ENCODE assay signal across 23 mouse cellular contexts in the genomic region with DNA sequence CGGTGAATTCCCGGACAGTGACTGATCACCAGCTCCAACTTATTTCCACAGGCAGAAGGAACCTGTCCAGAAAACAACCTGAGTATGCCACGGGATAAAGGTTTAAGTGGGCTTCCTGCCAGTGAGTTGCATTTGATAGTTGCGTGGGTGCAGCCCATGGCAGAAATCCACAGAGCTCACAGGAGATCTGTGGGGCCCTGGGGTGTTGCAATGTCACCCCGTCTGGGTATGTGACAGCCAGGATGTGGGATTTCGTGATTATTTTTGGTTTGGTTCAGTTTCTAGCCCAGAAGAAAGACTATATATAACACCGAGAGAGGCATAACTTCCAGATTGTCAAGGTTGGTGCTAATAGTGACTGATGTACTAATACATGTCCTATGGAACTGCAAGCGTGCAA.
A peak's percentile ranks its signal among the peaks of the same experiment; 100 is the strongest.
DNase-seq lines count a peak whose midpoint lies in the region; ATAC-seq and TF ChIP-seq lines count a peak whose summit lies in the region.
"Had no signal": no experiment of that assay in that cellular context is flagged by ENCODE, and none has a peak within 500 bp of the region (broad histone marks: within the 10 kb centered on the region; RNA-seq: fewer than 3 reads in every experiment).

No protein-coding gene starts in this region.

- no peak for ATAC-seq in midbrain, postnatal 0 days (ENCODE audit: low FRiP score)
- no peak for ATAC-seq in midbrain, embryonic 13.5 days
- ATAC-seq in megakaryocyte progenitor cell, adult 5-6 weeks (replicated peaks; ENCODE audit: poor library complexity) = peak; percentile 82
- ATAC-seq: forebrain, embryonic 16.5 days; inflammation-experienced regulatory T-cells, adult 6 months had no signal

- H3K36me3 ChIP-seq in midbrain, postnatal 0 days (ENCODE audit: insufficient read depth, low read length) = no peaks in the 10 kb centered on the region
- no peaks in the 10 kb centered on the region for H3K36me3 ChIP-seq in midbrain, embryonic 13.5 days
- H3K36me3 ChIP-seq: embryonic facial prominence, embryonic 10.5 days; G1E; hindbrain, embryonic 12.5 days had no signal

- no peak overlapping the region for H3K27ac ChIP-seq in midbrain, postnatal 0 days (ENCODE audit: low read depth, low read length)
- H3K27ac ChIP-seq in midbrain, embryonic 13.5 days = no peak overlapping the region
- H3K27ac ChIP-seq: embryonic facial prominence, embryonic 10.5 days; hindbrain, embryonic 12.5 days; stomach, postnatal 0 days had no signal

- peak; percentile 7 for DNase-seq in midbrain, postnatal 0 days (ENCODE audit: low spot score)
- peak; percentile 17 to 35 for DNase-seq in frontal cortex, postnatal 25 days (ENCODE audit: low spot score in 2 of 2)
- DNase-seq in neural tube, embryonic 10.5 days (ENCODE audit: extremely low spot score, low spot score) = no peak
- DNase-seq in ovary, postnatal 10 days (ENCODE audit: low spot score) = no peak
- no peak for DNase-seq in urinary bladder, adult 2 months (ENCODE audit: low spot score)
- DNase-seq: cerebellum, postnatal 14 days; gastrocnemius, postnatal 10 days; kidney, adult 8-10 months; kidney, postnatal 36 days; liver; lung, adult 18-20 months; retina, postnatal 1 day; thymus, postnatal 36 days had no signal

- no peak for TF ChIP-seq CTCF in midbrain, postnatal 0 days (IDR thresholded peaks at IDR 0.05)

- H3K27me3 ChIP-seq in midbrain, postnatal 0 days (ENCODE audit: insufficient read depth, low read length) = peaks cover 3% of the 10 kb centered on the region; the same call in 1 of the 2 replicates
- peaks cover 48% of the 10 kb centered on the region for H3K27me3 ChIP-seq in midbrain, embryonic 13.5 days
- H3K27me3 ChIP-seq: hindbrain, embryonic 12.5 days had no signal

- H3K9ac ChIP-seq in midbrain, postnatal 0 days (replicated peaks; ENCODE audit: low read length, poor library complexity, severe bottlenecking) = no peak overlapping the region
- H3K9ac ChIP-seq in midbrain, embryonic 13.5 days (replicated peaks) = no peak overlapping the region
- H3K9ac ChIP-seq: hindbrain, embryonic 12.5 days had no signal

- H3K9me3 ChIP-seq in midbrain, postnatal 0 days (ENCODE audit: low read length) = no peaks in the 10 kb centered on the region
- H3K9me3 ChIP-seq in midbrain, embryonic 13.5 days = no peaks in the 10 kb centered on the region
- H3K9me3 ChIP-seq: embryonic facial prominence, embryonic 10.5 days; G1E; hindbrain, embryonic 12.5 days had no signal

- no peak overlapping the region for H3K4me2 ChIP-seq in midbrain, postnatal 0 days (ENCODE audit: low read depth, low read length, poor library complexity, severe bottlenecking)
- no peak overlapping the region for H3K4me2 ChIP-seq in midbrain, embryonic 13.5 days (replicated peaks)
- H3K4me2 ChIP-seq: hindbrain, embryonic 12.5 days; midbrain, embryonic 11.5 days had no signal

- no peak overlapping the region for H3K4me3 ChIP-seq in midbrain, postnatal 0 days (ENCODE audit: low read depth, low read length)
- no peak overlapping the region for H3K4me3 ChIP-seq in midbrain, embryonic 13.5 days (replicated peaks)
- H3K4me3 ChIP-seq: embryonic facial prominence, embryonic 10.5 days; hindbrain, embryonic 12.5 days; myocyte had no signal

- WGBS in midbrain, postnatal 0 days = 83% methylated on average over 8 of the region's 8 CpGs
- 88% methylated on average over 8 of the region's 8 CpGs for WGBS in midbrain, embryonic 13.5 days

- no peaks in the 10 kb centered on the region for H3K4me1 ChIP-seq in midbrain, postnatal 0 days (ENCODE audit: insufficient read depth, low read length)
- no peaks in the 10 kb centered on the region for H3K4me1 ChIP-seq in midbrain, embryonic 13.5 days (replicated peaks)
- H3K4me1 ChIP-seq: embryonic facial prominence, embryonic 10.5 days; hindbrain, embryonic 12.5 days had no signal

Comparison
In these comparisons a context has a peak if more than half of its experiments do, and no peak if none do; other contexts are left out.
1. DNase-seq: peak in midbrain, postnatal 0 days (single experiment) and frontal cortex, postnatal 25 days (2 of 2); none in neural tube, embryonic 10.5 days (single experiment), ovary, postnatal 10 days (single experiment) and urinary bladder, adult 2 months (single experiment).